Mouse (Mus musculus): ENCODE data around the gene Cyyr1.
"Not testable (repeated sequence)": the region's sequence is repeated elsewhere in the genome, so short reads cannot be mapped to it uniquely, and the experiment has no call there.

The Cyyr1 gene

GRCm38 (mm10) chr16:85553297-85553696 lies at the start of gene Cyyr1:
TSS of gene Cyyr1 (minus strand) at chr16:85553397.
- not testable (repeated sequence) for DNase-seq

GRCm38 (mm10) chr16:85588844-85589243 lies 35.6 kb upstream of the Cyyr1 start:
- DNase-seq, result no peak

GRCm38 (mm10) chr16:85587573-85588226 lies 34.5 kb upstream of the Cyyr1 start:
- no peak for DNase-seq

- DNase-seq, result no peak
Measured at GRCm38 (mm10) chr16:85566474-85566873, 13.3 kb upstream of the Cyyr1 start.

GRCm38 (mm10) chr16:85553838-85554237 lies 641 bp upstream of the Cyyr1 start:
- DNase-seq, result no peak

GRCm38 (mm10) chr16:85551976-85552375 lies 1.2 kb downstream of the Cyyr1 start:
- not testable (repeated sequence) for DNase-seq

- DNase-seq, result peak; percentile 12 to 26
Measured at GRCm38 (mm10) chr16:85549971-85550567, 3.1 kb downstream of the Cyyr1 start.

GRCm38 (mm10) chr16:85546519-85546918 lies 6.7 kb downstream of the Cyyr1 start:
- no peak for DNase-seq

- no peak for DNase-seq
Measured at GRCm38 (mm10) chr16:85541676-85542273, 11.4 kb downstream of the Cyyr1 start.

- DNase-seq, result no peak
Measured at GRCm38 (mm10) chr16:85541023-85541422, 12.2 kb downstream of the Cyyr1 start.

- no peak for DNase-seq
Measured at GRCm38 (mm10) chr16:85538367-85538766, 14.8 kb downstream of the Cyyr1 start.

- no peak for DNase-seq
Measured at GRCm38 (mm10) chr16:85536075-85536474, 17.1 kb downstream of the Cyyr1 start.

GRCm38 (mm10) chr16:85527743-85528620 lies 25.2 kb downstream of the Cyyr1 start:
- no peak for DNase-seq

GRCm38 (mm10) chr16:85524589-85524988 lies 28.6 kb downstream of the Cyyr1 start:
- no peak for DNase-seq

- no peak for DNase-seq
Measured at GRCm38 (mm10) chr16:85507264-85507663, 45.9 kb downstream of the Cyyr1 start.

GRCm38 (mm10) chr16:85505108-85505507 lies 48.1 kb downstream of the Cyyr1 start:
- no peak for DNase-seq

- DNase-seq, result no peak
Measured at GRCm38 (mm10) chr16:85503416-85503815, 49.8 kb downstream of the Cyyr1 start.

- DNase-seq, result no peak
Measured at GRCm38 (mm10) chr16:85495837-85496236, 57.4 kb downstream of the Cyyr1 start.

- DNase-seq, result peak in 1 of 2 experiments; percentile 9
Measured at GRCm38 (mm10) chr16:85488105-85488607, 65.0 kb downstream of the Cyyr1 start.

GRCm38 (mm10) chr16:85487266-85487665 lies 65.9 kb downstream of the Cyyr1 start:
- no peak for DNase-seq

GRCm38 (mm10) chr16:85484557-85484956 lies 68.6 kb downstream of the Cyyr1 start:
- DNase-seq, result no peak

GRCm38 (mm10) chr16:85474552-85475071 lies 78.6 kb downstream of the Cyyr1 start:
- DNase-seq, result no peak

GRCm38 (mm10) chr16:85470057-85470456 lies 83.1 kb downstream of the Cyyr1 start:
- DNase-seq, result no peak

Data from cerebellum, postnatal 25 days (tissue).